Mouse (Mus musculus): ENCODE measurements at regions not wholly inside any gene's neighbourhood (a gene's known extent, or its start where the extent isn't known, plus 50 kb on each side); places are given as distances from the start of the nearest gene placed in this dataset.

DNA sequence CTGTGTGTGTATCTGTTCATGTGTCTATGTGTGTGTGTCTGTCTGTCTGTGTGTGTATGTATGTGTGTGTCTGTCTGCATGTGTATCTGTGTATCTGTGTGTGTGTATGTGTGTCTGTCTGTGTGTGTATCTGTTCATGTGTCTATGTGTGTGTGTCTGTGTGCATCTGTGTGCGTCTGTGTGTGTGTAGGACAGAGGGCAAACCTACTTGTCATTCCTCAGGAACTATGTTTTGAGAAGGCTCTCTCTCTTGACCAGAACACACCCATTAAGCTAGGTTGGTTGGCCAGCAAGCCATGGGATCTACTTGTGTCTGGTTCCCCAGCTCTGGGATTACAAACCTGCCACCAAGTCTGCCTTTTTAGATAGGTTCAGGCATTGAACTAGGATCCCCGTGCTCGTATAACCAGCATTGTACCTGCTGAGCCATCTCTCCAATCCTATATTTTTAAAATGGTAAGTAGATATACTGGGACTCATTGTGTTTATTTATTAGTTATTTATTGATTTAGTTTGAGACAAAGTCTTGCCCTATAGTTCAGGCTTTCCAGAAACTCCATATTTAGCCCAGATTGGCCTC lies 58.9 kb upstream of the Cpsf6 start:
- Histone ChIP-seq H3K9me3 (replicated peaks; ENCODE audit: control insufficient read depth, low read length) (no peaks in the 10 kb centered on the region), H3K4me1 (ENCODE audit: control insufficient read depth, insufficient read depth, low read length) (peaks cover 5% of the 10 kb centered on the region), H3K4me2 (ENCODE audit: low read depth, low read length) (no peak overlapping the region), H3K27me3 (ENCODE audit: control insufficient read depth, insufficient read depth, low read length) (no peaks in the 10 kb centered on the region), H3K36me3 (ENCODE audit: control insufficient read depth, insufficient read depth, low read length) (no peaks in the 10 kb centered on the region), H3K9ac (ENCODE audit: low read length) (no peak overlapping the region), H3K4me3 (replicated peaks; ENCODE audit: low read length) (no peak overlapping the region), H3K27ac (ENCODE audit: low read length) (no peak overlapping the region)
- 92% methylated on average over 3 of the region's 3 CpGs for WGBS
- no peak for ATAC-seq (ENCODE audit: insufficient read depth, low FRiP score)

GRCm38 (mm10) chr10:117437970-117438369 lies 58.2 kb upstream of the Cpsf6 start:
- no peaks in the 10 kb centered on the region for H3K27me3 ChIP-seq (ENCODE audit: control insufficient read depth, insufficient read depth, low read length)
- H3K9me3 ChIP-seq (replicated peaks; ENCODE audit: control insufficient read depth, low read length): no peaks in the 10 kb centered on the region
- no peak overlapping the region for H3K27ac ChIP-seq (ENCODE audit: low read length)
- ATAC-seq (ENCODE audit: insufficient read depth, low FRiP score): no peak
- H3K4me1 ChIP-seq (ENCODE audit: control insufficient read depth, insufficient read depth, low read length): peaks cover 5% of the 10 kb centered on the region
- H3K9ac ChIP-seq (ENCODE audit: low read length): no peak overlapping the region
- 95% methylated on average over 2 of the region's 2 CpGs for whole genome bisulfite sequencing
- H3K4me3 ChIP-seq (replicated peaks; ENCODE audit: low read length): no peak overlapping the region
- no peaks in the 10 kb centered on the region for H3K36me3 ChIP-seq (ENCODE audit: control insufficient read depth, insufficient read depth, low read length)
- H3K4me2 ChIP-seq (ENCODE audit: low read depth, low read length): no peak overlapping the region

DNA sequence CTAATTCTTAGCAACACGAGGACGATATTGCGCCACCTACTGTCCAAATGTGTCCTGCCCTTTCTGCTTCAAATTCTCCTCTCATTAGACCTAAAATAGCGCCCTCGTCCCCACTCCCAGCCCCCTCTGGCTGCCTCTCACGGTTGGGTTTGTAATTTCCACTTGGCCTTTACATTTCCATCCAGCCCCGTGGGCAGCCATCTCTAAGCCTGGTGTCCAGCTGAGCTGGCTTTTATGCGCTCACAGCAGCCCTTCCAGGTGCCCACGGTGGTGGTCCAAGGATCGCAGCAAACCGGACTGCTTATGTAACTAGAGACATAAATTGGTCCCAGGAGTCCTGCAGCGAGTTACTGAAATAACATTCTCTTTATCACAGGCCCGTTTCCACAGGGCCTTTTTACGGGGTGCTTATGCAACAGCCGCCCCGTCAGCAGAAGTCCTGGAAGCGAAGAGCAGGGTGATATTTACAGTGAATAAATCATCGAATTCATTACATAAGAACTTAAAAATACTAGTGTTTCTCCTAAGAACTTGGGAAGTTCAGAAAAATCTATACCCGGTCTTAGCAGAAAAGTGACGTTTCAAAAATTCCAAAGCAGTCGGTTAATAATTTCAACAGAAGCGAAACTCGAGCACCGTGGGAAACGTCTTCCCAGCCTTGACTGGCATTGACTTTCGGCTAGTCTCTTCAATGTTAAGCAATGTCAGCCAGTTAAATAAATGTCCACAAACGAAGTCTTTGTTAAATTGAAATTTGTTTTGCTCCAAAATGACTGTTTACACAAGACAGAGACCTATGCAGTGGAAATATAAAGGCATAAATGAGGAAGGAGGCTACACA lies 57.3 kb upstream of the Cpsf6 start:
- no peak for ATAC-seq (ENCODE audit: insufficient read depth, low FRiP score)
- no peak overlapping the region for H3K9ac ChIP-seq (ENCODE audit: low read length)
- H3K4me3 ChIP-seq (replicated peaks; ENCODE audit: low read length): no peak overlapping the region

DNA sequence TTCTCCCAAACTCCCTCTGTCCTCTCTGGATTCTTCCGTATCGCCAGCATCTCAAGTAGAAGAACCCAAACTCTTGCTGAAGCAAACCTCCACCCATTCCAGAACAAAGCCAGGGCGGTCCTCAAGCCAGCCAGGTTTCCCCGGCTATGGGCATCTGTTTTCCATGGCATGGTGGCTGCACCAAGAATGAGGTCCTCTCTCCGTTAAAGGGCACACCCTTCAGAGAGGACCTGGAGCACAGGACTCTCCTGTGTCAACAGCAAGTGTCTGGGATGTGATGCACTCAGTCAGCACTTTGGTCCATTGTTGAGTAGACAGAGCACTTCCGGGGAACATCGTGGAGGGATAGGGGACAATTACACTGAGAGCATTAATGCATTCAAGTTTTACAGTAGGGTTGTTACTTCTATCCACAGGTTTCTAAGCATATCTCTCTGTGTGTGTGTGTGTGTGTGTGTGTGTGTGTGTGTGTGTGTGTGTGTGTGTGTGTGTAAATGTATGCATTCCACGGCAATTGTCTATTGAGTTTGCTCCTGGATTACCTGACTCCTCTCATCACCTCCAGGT lies 56.6 kb upstream of the Cpsf6 start:
- Histone ChIP-seq H3K27ac (ENCODE audit: low read length) (no peak overlapping the region), H3K27me3 (ENCODE audit: control insufficient read depth, insufficient read depth, low read length) (no peaks in the 10 kb centered on the region), H3K4me1 (ENCODE audit: control insufficient read depth, insufficient read depth, low read length) (peaks cover 10% of the 10 kb centered on the region), H3K4me3 (replicated peaks; ENCODE audit: low read length) (no peak overlapping the region), H3K36me3 (ENCODE audit: control insufficient read depth, insufficient read depth, low read length) (no peaks in the 10 kb centered on the region), H3K4me2 (ENCODE audit: low read depth, low read length) (no peak overlapping the region), H3K9me3 (replicated peaks; ENCODE audit: control insufficient read depth, low read length) (no peaks in the 10 kb centered on the region), H3K9ac (ENCODE audit: low read length) (no peak overlapping the region)
- 61% methylated on average over 8 of the region's 8 CpGs for WGBS
- no peak for ATAC-seq (ENCODE audit: insufficient read depth, low FRiP score)

More for the DNA sequence above, 57.3 kb upstream of the Cpsf6 start:
- H3K4me1 ChIP-seq (ENCODE audit: control insufficient read depth, insufficient read depth, low read length): peaks cover 8% of the 10 kb centered on the region
- no peaks in the 10 kb centered on the region for H3K9me3 ChIP-seq (replicated peaks; ENCODE audit: control insufficient read depth, low read length)
- H3K27ac ChIP-seq (ENCODE audit: low read length): no peak overlapping the region
- H3K36me3 ChIP-seq (ENCODE audit: control insufficient read depth, insufficient read depth, low read length): no peaks in the 10 kb centered on the region
- WGBS: 43% methylated on average over 27 of the region's 27 CpGs
- H3K27me3 ChIP-seq (ENCODE audit: control insufficient read depth, insufficient read depth, low read length): no peaks in the 10 kb centered on the region
- no peak overlapping the region for H3K4me2 ChIP-seq (ENCODE audit: low read depth, low read length)

- Histone ChIP-seq H3K9ac (ENCODE audit: low read length) (peak overlapping the region; percentile 54; the same call in 1 of the 2 replicates), H3K9me3 (replicated peaks; ENCODE audit: control insufficient read depth, low read length) (no peaks in the 10 kb centered on the region), H3K4me2 (ENCODE audit: low read depth, low read length) (peak overlapping the region; percentile 75), H3K4me1 (ENCODE audit: control insufficient read depth, insufficient read depth, low read length) (peaks cover 10% of the 10 kb centered on the region), H3K27me3 (ENCODE audit: control insufficient read depth, insufficient read depth, low read length) (no peaks in the 10 kb centered on the region), H3K36me3 (ENCODE audit: control insufficient read depth, insufficient read depth, low read length) (no peaks in the 10 kb centered on the region), H3K4me3 (replicated peaks; ENCODE audit: low read length) (peak overlapping the region; percentile 36), H3K27ac (ENCODE audit: low read length) (no peak overlapping the region)
- WGBS: 35% methylated on average over 12 of the region's 12 CpGs
- ATAC-seq (ENCODE audit: insufficient read depth, low FRiP score): peak; percentile 15; the same call in 1 of the 2 replicates
Observed at GRCm38 (mm10) chr10:117435734-117436121, 55.9 kb upstream of the Cpsf6 start.

- H3K9ac ChIP-seq (ENCODE audit: low read length): peak overlapping the region; percentile 54
- WGBS: 8% methylated on average over 33 of the region's 33 CpGs
- H3K27ac ChIP-seq (ENCODE audit: low read length): no peak overlapping the region
Observed at GRCm38 (mm10) chr10:117434871-117435733, 55.3 kb upstream of the Cpsf6 start.

DNA sequence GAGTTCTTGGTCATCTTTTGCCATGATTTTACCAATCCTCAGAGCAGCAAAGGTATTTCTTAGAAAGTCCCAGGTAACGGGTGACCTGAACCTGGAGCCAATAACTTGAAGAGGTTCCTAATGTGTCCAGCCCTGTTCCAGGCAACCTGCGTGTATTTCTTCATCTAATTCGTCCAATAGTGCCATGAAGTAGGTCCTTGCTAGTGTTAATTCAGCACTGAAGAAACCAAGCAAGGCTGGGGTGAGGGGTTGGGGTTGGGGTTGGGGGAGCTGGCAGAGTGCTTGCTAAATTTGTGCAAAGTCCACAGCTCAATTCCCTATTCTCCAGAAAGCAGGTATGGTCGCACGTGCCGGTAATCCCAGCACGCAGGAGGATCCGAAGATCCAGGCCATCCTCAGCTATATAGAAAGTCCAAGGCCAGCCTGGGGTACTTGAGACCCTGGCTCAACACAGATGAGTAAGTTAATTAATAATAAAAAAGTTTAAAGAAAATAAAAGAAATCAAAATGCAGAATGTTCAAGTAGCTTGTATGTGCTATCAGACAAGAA lies 54.6 kb upstream of the Cpsf6 start:
- Histone ChIP-seq H3K9me3 (replicated peaks; ENCODE audit: control insufficient read depth, low read length) (no peaks in the 10 kb centered on the region), H3K4me2 (ENCODE audit: low read depth, low read length) (no peak overlapping the region), H3K27ac (ENCODE audit: low read length) (no peak overlapping the region), H3K4me1 (ENCODE audit: control insufficient read depth, insufficient read depth, low read length) (peaks cover 10% of the 10 kb centered on the region), H3K27me3 (ENCODE audit: control insufficient read depth, insufficient read depth, low read length) (no peaks in the 10 kb centered on the region), H3K36me3 (ENCODE audit: control insufficient read depth, insufficient read depth, low read length) (no peaks in the 10 kb centered on the region), H3K4me3 (replicated peaks; ENCODE audit: low read length) (no peak overlapping the region), H3K9ac (ENCODE audit: low read length) (no peak overlapping the region)
- 91% methylated on average over 8 of the region's 8 CpGs for WGBS
- ATAC-seq (ENCODE audit: insufficient read depth, low FRiP score): no peak

More at GRCm38 (mm10) chr10:117434871-117435733, 55.3 kb upstream of the Cpsf6 start:
- peaks cover 10% of the 10 kb centered on the region for H3K4me1 ChIP-seq (ENCODE audit: control insufficient read depth, insufficient read depth, low read length)
- ATAC-seq (ENCODE audit: insufficient read depth, low FRiP score): peak; percentile 74
- no peaks in the 10 kb centered on the region for H3K9me3 ChIP-seq (replicated peaks; ENCODE audit: control insufficient read depth, low read length)
- H3K27me3 ChIP-seq (ENCODE audit: control insufficient read depth, insufficient read depth, low read length): no peaks in the 10 kb centered on the region
- peak overlapping the region; percentile 75 for H3K4me2 ChIP-seq (ENCODE audit: low read depth, low read length)
- H3K36me3 ChIP-seq (ENCODE audit: control insufficient read depth, insufficient read depth, low read length): no peaks in the 10 kb centered on the region
- peak overlapping the region; percentile 36 for H3K4me3 ChIP-seq (replicated peaks; ENCODE audit: low read length)

DNA sequence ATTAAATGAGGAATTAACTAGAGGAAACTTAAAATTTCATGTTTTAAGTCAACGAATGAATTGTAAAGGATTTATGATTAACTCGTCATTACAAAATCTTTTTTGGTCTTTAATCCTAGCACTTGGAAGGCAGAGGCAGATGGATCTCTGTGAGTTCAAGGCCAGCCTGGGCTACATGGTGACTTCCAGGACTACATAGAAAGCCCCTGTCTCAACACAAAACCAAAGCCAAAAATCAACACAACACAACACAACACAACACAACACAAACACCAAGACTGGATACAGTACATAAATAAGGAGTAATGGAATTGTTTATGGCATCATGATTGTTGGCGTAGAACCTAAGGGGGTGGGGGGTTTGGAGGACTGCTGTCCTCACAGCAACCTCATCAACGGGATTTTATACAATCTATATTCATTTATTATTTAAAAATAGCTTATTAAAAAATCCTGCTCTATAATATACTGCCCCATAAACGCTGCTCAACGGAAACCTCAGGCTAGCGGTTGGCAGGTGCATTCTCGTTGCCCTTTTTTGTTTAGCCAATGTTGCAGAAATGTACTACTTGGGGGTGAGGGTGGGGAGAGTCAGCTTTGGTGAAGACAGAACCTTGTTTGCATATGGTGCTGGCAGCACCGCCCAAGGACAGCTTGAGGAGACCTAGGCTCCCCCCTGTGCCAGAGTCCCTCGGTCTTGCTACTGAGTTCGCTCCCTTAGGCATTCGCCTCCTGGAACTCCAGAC lies 53.9 kb upstream of the Cpsf6 start:
- Histone ChIP-seq H3K27me3 (ENCODE audit: control insufficient read depth, insufficient read depth, low read length) (no peaks in the 10 kb centered on the region), H3K36me3 (ENCODE audit: control insufficient read depth, insufficient read depth, low read length) (no peaks in the 10 kb centered on the region), H3K4me3 (replicated peaks; ENCODE audit: low read length) (no peak overlapping the region), H3K4me1 (ENCODE audit: control insufficient read depth, insufficient read depth, low read length) (peaks cover 10% of the 10 kb centered on the region), H3K9ac (ENCODE audit: low read length) (no peak overlapping the region), H3K9me3 (replicated peaks; ENCODE audit: control insufficient read depth, low read length) (no peaks in the 10 kb centered on the region), H3K4me2 (ENCODE audit: low read depth, low read length) (no peak overlapping the region), H3K27ac (ENCODE audit: low read length) (no peak overlapping the region)
- no peak for ATAC-seq (ENCODE audit: insufficient read depth, low FRiP score)
- 91% methylated on average over 12 of the region's 12 CpGs for WGBS
